Mouse (Mus musculus) 3134 (cell line): Measurements from ENCODE around the gene Fam20a.

Experiments used
- DNase-seq: peaks from one replicate; pipeline ENCODE4 v3.0.0-alpha.2; 2011; ENCODE audit warnings: low spot score; ENCODE audit not compliant: insufficient read length; ENCODE audit errors: extremely low read depth

The Fam20a gene

DNA sequence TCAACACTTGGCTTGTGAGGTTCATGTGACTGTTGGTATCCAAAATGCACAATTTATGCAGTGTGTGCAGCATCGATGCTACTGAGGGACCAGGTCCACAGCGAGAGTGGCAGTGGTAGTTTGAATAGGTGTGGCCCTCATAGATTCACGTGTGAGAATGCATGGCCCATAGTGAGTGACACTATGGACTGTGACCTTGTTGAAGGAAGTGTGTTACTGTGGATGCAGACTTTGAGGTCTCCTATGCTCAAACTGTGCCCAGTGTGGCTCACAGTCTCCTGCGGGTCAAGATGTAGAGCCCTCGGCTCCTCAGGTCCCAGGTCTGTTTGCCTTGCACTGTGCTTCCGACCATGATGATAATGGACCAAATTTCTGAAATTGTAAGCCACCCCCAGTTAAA lies 39.9 kb downstream of the Fam20a start:
- no peak for DNase-seq

DNA sequence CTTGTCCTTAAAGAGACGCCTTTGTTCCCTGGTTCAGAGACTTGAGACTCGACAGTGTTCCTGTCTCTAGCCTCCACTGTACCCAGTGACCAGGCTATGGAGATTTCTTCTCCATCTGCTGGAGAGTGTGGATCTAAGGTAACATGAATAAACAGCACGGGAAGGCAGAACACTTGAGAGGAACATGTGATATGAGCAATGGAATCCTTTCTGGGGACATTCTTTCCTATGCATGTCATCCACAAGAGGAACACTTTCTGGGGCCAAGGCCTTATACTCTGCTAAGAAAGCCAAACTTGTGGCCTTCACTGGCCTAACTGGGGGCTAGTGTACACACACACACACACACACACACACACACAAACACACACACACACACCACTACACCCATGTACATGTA lies 40.5 kb downstream of the Fam20a start:
- no peak for DNase-seq

DNA sequence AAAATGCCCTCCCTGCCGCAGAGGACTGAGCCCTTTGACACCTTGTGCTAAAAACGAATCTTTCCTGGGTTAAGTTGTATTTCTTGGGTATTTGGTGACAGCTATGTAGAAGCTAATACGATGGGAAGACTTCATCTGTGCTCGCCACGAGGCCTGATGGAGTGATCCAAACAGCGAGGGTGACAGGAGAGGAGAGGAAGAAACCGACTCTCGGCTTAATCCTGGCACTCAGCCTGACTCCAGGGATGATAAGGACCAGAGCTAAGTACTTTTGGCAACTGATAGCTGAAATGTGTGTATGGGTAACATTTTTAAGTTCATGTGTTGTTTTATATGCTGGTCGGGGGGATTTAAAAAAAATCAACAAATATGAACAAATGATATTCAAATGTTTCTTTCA lies 41.1 kb downstream of the Fam20a start:
- no peak for DNase-seq

DNA sequence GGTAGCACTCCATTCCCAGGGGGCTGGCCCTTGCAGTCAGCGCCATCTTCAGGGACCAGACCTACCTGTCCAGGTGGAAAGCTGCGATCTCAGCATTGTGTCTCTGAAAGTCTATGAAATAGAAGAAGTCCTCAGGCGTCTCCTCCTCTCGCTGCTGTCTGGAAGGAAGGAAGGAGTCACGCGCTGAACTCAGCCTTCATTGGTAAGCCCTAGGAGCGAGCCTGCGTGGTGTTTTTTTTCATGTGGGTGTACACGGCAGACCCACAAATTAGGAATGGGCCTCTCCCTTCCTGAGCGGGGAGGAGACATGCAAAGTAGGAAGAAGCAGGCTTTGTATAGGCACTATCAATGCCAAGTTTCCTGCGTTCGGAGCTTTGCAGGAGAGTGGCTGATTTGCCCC lies 43.8 kb downstream of the Fam20a start:
- no peak for DNase-seq

DNA sequence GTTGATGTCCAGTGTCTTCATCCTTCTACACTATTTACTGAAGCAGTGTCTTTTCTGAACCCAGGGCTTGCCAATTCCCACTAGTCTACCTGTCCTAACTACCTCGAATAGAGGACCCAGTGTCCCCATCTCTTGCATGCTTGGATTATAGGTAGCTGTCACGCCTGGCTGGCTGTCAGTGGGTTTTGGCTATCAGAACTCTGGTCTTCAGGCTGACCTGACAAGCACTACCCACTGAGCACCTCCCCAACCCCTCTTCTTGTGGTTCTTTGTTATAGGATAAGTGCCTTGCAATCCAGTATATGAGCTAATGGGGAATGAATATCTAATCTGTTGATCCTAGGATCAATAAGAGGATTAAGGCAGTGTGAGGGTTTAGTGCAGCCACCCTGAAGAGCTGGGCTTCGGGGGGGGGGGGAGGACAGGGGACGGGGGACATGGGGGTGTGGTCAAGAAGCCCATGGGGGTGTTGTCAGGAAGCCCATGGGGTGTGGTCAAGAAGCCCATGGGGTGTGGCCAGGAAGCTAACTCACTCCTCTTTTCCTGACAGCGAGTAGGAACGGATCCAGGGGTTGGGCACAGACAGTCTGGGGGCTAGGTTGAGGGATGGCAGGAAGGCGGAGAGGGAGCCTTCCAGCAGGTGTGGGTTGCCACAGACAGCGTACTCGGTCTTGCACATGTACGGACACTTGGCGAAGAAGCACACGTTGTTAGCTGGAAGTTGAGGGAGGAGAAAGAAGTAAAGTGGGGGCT lies 45.3 kb downstream of the Fam20a start:
- DNase-seq = no peak

DNA sequence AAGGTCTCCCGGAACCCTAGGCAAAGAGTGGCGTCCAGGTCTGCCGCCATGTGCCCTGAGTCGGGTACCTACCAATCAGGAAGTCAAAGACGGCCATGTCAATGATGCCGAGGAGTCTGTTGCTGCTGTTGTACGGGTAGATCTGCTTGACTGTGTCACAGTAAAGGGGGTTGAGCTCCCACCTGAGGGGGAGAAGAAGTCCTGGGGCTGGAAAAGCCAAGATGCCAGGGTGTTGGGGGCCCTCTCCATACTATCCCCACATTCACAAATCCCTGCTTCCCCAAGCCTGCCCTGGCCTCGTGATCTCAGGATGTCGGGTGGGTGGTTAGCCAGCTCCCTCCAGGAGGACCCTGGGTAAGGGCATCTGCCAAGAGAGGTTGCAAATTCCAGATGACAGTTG lies 46.3 kb downstream of the Fam20a start:
- DNase-seq = no peak

DNA sequence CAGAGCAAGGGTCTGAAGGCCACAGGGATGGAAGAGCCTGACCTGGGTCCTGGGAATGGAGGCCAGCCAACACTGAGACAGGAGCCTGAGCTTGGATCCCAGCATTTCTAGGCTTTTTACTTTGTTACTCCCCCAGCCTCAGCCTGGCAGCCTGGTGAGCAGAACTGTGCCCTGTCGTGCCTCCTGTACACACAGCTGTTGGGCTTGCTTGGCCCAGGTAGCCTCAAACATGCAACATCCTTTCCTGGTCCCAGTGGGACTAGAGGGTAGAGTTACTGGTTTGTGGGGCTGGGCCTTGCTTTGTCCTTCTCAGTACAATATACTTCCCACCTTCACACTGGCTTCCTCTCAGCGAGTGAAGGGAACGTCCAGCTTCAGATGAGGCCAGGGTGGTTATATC lies 46.9 kb downstream of the Fam20a start:
- DNase-seq = no peak

DNA sequence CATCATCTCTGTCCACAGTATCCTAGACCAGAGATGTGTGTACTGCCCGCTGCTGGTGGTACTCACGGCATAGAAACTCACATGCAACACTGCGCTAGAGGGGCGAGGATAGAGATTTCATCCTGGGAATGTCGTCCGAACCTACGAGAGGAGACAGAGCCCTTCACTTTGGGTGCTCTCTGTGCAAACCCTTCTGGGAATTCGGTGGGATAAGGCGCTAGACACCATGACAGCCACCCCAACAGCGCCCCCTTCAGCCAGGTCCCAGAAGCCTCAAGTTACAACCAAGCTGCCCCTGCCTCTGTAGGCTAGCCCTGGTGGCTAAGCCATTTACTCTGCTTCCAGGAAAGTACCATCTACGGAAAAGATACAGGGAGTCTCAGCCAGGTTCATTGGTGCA lies 47.5 kb downstream of the Fam20a start:
- no peak for DNase-seq

DNA sequence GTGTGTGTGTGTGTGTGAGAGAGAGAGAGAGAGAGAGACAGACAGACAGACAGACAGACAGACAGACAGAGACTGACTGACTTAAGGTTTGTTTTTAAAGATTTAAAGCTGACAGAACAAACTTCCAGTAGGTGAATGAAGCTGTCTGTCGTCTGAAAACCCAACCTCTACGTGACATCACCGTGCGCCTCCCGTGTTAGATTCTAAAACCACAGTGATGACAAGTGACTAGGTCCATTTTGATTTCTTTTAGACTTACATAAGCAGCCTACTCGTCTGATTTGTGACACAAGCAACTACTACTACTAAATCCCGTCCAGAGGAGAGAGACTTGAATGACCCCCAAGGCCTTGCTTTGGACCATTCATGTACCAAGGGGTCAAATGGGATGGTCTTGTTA lies 48.3 kb downstream of the Fam20a start:
- DNase-seq = no peak

DNA sequence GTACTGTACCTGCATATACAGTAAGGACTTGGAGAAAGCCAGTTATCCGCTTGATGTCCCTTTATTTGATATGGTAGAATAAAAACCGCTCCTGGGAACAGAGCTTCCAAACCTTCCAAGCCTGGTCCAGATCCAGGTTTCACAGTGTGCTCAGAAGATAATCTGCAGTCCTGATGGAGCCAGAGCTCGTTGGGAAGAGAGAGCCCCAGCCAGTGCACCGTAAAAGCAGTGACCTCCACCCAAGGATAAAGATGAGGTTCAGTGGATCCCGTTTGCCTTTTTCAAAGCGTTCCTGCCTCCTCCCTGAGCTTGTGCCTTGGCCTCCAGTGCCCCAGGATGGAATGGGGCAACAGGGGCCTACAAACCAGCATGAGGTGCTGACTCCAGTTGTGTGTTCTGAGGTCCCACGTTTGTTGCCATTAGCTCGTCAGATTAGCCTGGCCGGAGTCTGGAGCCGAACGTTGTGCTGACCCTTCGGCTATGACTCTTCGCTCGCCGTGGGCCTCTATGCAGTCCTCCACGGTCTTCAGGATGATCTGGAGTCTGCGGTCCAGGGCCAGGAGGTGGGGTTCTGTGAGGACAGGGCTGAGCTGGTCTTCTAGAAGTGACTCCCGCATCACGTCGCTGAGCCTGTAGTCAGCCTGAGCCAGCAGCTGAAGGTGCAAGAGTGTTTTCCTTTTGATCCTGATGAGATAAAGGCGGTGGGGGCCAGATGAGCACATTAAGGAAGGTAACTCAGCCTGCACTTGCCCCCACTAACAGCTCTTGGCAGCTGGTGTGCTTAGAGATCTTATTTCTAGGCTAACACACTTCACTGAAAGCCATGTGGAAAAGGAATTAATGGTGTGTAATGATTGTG lies 49.0 kb downstream of the Fam20a start:
- DNase-seq = no peak

DNA sequence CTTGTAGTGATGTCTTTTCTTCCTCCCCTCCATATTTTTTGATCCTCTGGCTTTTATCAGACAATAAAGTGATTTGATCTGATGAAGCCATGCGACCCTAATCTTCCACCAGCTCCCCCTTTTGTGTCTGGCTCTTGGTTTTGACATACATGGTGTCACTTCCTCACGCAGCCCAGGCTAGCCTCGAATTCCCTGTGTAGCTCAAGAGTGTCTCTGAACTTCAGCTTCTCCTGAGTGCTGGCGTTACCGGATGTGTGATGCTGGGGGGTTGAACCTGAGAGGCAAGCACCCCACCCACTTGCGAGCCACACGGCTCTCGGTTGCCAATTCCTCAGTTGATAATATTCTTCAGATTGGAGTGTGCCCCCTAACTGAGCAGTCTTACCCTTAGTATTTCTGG lies 49.7 kb downstream of the Fam20a start:
- no peak for DNase-seq

DNA sequence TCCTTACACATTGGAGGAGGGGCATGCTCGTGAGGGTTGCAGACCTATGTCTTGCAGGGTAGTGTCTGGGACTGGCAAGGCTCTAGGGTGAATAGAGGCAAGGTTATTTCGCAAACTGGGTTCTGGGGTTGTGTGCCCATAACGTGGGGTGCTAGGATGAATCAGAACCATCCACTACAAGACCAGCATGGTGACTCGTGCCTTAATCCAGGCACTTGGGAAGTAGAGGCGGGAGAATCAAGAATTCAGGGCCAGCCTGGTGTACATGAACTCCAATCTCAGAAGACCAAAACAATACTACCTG lies 50.1 kb downstream of the Fam20a start:
- no peak for DNase-seq

DNA sequence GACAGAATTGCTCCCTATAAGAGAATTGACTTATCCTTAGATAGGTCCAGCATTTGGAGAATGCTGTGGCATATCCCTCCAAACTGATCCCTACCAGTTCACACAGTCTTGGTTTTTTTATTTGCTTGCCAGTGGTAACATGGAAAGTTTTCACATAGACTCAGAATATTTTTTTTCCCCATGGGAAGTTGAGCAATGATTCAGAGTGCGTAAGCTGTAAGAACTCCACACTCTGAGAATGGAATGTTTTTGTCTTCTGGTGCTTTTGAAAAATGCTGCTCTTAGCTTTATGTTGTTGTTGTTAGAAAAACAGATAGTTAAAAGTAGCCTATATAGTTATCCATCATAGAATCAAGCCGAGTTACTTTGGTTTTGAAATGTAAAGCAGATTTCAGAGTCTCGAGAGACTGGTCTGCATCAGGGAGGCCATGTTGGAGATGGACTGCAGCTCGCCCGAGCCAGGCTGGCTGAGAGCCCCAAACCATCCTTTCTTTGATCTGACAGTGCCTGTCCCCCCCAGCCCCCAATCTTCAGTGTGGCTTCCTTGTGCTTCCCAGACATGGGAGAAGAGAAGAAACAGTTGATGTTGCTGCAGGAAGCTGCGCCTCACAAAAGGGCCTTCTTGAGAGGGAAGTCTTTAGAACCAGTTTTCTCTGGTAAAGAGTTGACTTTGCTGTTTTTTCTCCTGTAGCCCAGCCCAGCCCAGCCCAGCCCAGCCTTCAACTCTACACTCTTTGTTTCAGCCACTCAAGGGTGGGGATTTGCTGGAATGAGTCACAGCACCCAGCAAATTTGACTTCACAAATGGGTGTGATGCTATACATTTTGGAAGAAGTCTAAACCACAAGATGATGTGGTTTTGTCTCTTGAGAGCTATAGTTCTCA lies 50.7 kb downstream of the Fam20a start:
- peak; percentile 67 for DNase-seq

DNA sequence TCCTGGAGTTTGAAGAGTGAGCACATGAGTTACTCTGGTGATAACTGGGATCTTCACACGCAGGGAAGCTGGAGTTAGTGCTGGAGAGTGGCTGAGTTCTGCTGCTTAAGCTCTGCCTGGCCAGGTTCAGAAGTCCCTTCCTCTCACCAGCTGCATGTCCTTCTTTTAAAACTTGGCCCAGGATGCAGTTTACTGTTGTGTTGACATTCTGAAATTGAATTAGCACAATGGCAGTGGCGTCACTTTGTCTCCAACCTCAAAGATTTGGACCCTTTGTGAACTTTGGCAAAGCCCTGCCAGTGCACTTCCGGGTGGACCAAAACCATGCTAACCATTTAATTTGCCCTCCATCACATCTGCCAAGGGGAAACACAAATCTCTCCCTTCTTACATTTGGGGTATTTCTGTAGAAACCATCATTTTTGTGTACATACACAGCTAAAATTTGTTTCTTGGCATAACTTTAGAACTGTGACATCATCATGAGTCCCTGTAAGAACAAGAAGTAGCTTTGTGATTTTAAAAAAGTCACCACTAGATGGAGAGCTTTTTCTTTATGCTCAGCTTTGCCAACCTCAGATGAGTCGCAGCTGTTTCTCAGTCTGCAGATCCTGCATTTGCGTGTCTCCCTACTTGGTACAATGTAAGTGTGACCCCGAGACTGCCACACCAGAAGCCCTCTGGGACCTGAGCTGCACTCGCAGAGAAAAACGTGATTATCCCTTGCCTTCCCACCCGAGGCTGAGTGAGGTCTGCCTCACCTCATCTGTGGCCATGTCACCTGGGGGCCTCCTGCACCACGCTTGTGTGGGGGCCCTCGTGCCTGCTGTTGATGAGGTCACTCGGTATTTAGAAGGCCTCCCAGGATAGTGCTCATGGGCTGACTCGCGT lies 51.8 kb downstream of the Fam20a start:
- DNase-seq = peak; percentile 73

DNA sequence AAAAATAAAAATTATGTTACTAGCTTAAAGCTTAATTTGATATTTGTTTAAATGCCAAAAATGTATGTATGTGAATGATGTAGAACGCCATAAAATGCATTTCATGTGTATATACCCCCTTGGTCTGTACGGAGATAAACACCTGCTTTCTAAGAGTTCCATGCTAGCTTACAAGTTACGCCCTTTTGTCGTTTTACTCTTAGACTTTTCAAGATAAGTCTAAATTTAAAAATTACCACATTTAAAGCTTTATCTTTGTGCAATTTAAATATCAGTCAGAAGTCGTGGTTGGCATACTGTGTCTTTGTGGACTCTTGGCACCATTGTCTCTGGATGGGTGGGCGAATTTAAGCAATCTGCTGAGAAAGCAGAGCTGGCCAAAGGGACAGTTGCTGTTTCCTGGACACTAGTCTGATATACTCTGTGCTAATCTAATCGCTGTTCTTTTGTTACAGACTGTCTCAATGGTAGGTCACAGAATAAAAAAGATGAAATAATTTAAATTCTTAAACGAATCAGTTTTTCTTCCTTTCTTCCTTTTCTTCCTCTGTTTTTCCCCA lies 52.9 kb downstream of the Fam20a start:
- DNase-seq = no peak

DNA sequence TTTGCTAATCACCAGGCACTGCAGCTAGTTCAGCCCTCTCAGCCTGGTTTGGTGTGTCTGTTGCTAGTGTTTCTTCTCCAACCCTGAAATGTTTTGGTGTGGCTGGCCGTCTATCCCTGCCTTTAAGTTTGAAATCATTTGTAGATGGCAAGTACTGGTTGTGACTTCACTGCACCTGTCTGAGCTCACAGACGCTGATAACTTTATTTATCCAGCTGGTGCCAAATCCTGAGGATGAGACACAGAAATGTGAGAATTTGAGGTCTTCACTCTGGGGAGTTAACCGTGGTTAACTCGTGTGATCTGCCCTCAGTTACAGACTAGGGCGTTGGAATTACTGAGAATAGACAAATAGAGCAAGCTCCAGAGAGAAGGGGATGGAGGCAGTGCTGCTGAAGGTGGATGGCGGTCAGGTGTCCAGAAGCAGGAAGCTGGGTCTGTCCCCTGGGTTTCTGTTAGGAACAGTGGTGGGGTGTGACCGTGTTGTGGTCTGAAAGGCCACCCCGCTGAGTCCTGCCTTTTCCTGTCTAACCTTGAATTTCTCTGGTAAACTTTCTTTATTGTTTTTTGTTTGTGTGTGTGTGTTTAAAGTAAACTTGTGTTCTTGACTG lies 53.9 kb downstream of the Fam20a start:
- DNase-seq = no peak

DNA sequence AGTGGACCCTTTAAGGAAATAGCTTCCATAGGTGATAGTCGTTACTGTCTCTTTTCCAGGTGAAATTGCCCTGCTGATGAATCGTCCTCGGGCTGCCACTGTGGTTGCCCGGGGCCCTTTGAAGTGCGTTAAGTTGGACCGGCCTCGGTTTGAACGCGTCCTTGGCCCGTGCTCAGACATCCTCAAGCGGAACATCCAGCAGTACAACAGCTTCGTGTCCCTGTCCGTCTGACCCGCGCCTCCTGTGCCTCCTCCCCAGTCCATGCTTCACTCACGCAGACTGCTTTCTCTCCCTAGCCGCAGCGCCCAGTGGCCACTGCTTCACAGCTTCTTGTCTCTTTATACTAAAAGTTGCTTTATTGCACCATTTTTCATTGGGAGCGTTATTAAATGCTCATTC lies 54.7 kb downstream of the Fam20a start:
- no peak for DNase-seq

DNA sequence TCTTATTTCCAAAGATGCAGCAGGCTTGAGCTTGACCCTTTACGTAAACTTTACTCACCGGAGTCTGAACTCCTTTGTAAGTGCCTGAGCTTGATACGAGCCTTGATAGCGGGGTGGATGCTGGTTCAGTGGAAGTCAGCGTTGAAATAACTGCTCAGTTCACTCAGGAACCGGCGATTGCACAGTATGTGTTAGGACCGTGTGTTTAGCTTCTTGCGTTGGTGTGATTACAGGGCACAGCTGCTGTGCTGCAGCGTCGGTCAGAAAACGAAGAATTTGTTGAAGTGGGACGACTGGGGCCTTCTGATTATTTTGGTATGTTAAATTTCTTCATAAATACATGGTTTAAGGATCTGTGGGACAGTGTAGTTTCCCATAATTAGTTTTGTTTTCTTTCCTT lies 55.7 kb downstream of the Fam20a start:
- no peak for DNase-seq

DNA sequence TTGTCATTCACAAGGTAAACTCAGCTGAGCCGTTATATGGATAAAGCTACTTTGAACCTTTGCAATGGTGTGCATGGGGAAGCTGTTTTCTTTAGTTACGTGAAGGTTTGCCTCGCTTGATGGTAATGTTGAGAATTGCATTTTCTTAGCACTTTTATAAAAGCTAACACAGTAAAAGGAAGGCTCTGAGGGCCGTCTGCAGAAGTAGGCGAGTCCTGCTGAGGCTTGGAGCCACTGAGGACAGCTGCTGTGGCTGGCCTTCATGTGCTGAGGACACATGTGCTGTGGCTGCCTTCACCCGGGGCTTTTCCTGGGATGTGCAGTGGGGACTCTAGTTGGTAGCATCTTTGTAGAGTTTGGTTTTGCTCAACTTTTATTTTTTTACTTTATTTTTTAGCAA lies 56.7 kb downstream of the Fam20a start:
- no peak for DNase-seq

DNA sequence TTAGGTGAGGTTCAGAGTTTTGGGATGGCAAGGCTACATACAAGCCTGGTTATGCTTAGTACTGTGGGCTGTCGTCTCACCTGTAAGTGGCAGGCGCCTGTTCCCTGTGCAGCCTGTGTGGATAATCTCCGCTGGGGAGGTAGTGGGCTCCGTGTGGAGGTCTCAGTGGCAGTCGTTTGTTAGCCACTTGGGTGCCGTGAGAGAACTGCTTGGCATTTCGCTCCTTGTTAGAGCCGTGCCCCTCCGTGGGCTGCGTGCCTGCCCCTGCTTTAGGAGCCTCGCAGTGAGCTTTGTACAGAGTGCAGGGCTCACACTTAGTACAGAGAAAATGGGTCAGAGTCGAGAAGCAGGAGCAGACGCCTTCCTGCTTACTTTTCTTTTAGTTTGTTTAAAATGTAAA lies 57.8 kb downstream of the Fam20a start:
- no peak for DNase-seq
